Mouse (Mus musculus) ovary, adult 18-20 months (tissue): Measurements from ENCODE around the gene Slc16a3.

ENCODE experiments used
- DNase-seq: peaks from one replicate; pipeline ENCODE4 v3.0.0; 2022; ENCODE audit warnings: low spot score, mixed read lengths

Slc16a3 gene

DNA sequence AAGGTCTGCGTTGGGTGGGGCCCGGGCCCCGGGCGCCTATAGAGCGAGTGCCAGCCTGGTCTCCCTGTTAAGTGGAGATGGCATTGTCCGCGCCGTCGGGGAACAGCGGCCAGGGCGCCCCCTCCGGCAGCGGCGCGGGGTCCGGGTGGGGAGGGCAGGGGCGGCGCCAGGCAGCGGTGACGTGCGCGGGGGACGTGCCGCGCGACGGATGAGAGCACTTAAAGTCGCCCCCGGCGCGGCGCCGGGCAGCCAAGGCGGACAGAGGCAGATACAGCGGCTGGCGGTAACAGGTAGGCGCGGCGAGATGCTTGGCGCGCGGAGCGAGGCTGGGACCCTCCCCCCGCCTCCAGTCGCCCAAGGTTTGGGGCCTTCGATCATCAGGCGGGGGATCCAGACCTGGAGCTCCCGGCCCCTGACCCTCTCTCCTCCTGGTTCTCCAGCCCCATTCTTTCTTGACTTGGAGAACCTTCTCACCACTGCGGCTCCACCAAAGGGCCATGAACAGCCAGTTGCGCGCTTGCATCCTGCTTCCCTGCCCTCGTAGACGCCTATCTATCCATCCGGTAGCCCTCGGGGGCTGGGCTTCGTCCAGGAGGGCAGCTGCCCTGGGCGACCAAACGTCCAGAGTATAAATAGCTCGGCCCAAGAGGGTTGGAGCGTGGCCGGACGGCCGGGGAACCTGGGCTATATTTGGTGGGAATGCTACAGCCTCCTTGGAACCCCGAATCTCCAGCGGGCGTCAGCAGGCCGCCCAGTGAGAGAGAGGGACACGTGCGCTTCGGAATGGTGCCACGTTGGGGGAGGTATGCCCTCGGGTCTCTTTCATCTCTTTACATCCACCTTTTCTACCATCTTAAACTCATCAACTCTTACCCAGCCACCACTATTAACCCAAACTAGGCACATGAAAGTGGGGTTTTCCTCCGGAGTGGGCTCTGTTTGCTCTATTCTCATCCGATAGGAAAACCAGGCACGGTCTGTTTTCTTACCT, 876 bp downstream of the Slc16a3 start:
- no peak for DNase-seq

DNA sequence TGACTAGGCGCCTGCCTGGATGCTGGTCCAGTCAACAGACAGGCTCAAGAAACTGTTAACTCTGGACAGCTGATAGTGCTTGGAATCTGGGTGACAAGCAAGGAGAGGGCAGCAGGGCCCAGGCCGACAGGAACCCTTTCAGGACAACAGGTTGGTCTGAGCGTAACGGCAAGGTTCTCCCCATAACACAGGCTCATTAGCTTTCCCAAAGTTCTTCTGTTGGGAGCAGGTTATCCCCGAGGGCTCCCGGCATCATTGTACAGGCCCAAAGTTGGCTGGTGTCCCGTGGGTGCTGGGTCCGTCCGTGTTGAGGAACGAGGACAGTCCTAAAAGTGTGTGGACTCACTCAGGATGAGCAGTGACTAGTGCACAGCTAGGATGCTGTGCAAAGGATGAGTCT, 1.6 kb downstream of the Slc16a3 start:
- DNase-seq: no peak

DNA sequence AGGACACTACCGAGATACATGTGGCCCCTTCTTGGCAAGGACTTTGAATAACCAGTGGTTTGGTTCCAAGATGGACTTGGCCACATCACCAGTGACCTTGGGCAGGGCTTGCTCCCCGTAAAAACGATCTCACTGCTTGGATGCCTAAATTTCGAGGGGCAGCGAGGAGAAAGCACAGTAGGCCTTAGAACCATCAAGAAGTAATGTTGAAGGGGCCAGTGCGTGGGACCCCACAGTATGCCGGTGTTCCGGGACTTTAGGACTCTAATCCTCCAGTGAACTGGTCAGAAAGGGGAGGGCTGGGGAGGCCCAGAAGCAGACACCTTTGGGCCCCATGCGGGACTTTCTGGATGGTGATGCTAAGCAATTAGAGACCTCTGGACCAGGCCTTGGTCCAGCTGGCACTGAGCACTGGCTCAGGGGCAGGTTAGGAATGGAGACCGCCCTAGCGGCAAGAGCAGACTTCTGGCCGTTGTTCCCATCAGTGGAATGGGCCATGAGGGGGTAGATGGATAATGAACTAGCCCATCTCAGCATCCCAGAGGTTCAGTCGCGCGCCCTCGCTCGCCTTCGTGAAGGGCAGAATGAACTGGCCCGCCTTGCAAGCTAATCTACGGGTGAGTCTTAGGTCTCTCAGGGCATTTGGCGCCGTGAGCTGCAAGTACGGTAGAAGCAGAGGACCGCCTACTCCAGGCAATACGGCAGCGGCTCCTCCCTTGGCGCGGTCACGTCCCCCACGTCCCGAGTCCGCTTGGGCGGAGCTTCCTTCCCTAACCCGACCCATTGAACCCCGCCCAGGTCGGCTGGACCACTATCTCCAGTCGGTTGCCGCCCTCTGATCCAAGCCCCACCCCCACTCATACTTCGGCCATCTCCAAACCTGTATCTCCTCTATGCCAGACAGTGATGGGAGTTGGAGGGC, 2.3 kb downstream of the Slc16a3 start:
- DNase-seq: peak; percentile 90

DNA sequence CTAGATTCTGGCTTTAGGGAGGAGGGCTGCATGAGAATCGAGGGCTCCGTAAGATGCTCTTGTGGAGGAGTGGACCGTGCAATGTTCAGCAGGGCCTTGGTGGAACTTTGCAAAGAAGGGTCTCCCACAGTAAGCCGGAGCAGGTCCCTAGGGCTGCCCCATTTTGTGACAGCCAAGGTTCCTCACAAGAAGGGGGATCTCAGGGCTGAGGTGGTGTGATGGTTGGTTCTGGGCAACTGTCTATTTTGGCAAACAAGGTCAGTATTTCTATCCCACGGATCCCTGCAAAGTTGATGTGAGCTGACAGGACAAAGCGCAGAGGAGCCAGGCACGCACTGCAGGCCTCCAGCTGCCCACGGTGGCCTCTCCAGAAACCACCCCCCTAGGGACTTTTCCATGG, 3.0 kb downstream of the Slc16a3 start:
- DNase-seq: no peak

DNA sequence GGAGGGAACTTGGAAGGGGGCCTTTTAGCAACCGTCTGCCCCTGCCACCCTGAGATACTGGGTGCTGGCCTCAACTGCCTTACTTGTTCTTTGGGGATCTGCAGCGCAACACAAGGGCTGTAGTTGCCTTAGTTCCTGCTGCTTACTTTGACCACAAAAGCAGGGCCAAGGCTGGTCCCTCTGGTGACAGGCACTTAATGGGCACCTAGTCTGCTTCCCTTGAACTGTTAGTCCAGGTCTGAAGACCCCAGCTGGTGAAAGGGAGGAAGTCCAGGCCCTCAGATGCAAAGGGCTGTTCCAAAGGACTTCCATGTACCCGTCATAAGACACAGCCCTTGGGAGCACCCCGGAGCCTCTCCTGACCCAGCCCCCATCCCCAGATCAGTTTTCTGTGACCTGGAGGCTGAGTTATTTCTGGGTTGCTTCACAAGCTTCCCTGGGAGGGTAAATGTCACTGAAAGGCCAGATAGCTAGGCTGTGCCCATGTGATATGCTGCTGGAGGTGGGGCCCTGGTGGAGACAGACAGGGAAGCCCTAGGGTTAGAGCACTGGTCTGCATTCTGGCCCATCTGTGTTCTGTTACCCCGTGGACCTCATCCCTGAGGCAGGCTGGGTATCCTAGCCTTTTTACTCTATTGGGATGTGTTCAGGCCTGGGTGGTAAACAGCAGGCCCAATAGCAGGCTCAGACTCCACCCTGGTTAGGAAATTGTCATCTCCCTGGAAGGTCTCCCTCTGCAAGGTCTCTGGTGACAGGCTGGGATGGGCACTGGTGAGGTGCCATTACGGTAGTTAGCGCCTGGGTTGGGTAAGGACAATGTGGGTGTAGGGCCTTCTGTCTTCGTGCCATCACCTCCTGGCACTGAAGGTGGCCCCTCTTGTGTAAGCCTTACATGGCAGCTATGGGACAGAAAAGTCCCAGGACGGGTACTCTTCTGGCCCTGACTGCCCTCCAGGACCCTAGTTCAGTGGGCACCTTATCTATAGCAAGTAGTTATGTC, 3.8 kb downstream of the Slc16a3 start:
- no peak for DNase-seq

DNA sequence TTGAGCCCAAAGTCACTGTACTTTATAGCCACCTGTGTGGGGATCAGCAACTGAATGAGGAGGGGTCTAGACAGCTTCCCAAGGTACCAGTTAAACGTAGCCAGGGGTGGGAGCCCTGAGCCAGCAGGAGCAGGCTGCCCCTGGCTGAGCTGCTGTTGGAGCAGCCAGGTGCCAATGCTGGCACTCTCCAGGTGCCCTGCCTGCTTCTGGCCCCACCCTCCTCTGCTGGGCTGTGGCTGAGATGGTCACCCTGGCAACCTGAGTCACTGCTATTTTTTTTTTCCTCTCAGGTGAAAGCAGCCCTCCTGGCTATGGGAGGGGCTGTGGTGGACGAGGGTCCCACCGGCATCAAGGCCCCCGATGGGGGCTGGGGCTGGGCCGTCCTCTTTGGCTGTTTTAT, 6.7 kb downstream of the Slc16a3 start:
- DNase-seq: no peak

DNA sequence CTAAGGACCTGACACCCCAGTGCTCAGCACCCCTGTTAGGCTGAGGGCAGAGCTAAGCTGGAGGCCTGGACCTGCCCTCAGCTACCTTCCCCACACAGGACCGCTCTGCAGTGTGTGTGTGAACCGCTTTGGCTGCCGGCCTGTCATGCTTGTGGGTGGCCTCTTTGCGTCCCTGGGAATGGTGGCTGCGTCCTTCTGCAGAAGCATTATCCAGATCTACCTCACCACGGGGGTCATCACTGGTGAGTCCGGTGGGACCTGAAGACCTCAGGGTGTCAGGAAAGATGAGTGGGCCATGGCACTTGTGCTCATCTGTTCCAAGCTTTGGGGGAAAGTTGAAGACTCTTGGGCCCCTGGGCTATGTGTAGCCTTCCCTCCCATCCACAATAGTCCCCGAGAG, 7.4 kb downstream of the Slc16a3 start:
- no peak for DNase-seq

DNA sequence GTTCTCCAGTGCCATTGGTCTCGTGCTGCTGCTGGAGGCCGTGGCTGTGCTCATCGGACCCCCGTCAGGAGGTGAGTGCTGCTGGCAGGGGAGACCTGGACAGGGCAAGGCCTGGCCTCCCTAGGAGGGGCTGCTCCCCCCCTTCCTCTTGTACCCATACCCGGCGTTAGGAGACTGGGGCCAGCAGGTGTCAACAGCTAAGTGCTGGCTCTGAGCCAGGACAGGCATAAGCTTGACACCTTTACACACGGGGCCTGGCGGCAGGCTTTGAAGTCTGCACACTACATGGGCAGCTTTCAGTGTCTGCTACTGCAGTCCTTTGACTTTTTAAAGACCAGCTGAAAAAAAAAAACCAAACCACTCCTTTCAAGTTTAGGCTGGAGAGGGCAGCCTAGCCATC, 8.8 kb downstream of the Slc16a3 start:
- DNase-seq: no peak

DNA sequence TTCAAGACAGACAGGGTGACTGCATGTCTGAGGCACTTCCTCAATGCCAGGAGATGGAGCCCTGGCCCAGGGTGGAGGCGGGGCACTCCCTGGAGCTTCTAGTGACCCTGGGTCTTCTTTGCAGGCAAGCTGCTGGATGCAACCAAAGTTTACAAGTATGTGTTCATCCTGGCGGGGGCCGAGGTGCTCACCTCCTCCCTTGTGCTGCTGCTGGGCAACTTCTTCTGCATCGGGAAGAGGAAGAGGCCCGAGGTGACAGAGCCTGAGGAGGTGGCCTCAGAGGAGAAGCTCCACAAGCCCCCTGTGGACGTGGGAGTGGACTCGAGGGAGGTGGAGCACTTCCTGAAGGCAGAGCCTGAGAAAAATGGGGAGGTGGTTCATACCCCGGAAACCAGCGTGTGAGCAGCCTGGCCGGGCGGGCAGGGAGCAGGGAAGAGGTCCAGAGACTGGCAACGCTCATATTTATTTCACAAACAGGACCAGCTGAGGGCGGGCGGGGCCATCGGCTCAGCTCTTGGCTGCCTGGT, 9.5 kb downstream of the Slc16a3 start:
- DNase-seq: no peak

DNA sequence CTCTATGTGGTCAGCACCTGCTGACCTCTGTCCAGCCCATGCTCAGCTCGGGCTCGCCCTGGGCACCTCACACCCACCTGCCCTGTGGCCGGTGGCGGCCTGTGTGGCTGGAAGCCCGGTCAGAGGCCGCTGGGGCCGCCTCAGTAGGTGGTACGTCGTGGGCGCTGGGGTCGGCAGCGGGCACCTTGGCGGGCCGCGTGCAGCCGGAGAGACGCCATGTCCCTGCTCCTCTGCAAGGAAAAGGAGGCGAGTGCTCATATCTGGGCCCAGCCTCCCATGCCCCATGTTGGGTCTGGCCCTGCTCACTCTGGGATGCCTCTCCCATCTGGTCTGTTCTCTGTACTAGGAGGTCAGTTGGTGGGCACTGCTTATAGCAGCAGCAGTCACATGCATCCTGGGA, 10.8 kb downstream of the Slc16a3 start:
- no peak for DNase-seq

DNA sequence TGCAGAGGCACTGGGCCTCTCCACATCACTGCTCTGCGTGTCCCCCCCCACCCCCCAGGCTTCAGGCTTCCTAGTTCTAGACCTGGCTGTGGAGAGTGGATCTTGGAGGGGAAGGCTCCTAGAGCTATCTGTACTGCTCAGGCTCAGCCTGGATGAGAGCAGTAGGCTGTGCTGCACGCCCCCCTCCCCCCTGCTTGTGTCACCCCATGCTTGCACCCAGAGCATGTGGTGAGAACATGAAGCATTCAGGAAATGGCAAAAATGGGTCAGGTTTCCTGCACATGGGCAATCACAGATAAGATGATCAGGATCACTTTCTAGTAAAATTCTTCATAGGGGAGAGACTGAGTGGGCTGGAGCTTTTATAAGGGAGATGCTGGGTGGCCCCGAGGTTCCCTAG, 11.3 kb downstream of the Slc16a3 start:
- DNase-seq: no peak

DNA sequence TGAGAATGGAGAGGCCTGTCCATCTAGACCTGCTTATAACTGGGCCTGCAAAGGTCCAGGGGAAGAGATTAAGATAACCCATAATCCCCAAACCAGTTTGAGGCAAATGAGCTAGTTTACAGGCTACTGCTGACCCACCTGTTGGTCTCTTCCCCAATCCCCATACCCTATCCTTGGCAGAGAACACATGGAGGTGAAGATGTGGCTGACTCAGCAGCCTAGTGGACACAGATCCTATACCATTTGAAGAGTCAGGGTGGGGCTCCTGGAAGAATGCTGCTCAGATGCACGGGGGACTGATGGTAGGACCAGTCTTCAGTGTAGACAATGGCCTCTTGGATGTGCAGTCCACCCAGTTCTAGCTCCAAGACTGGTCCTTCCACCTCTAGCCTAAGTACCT, 12.0 kb downstream of the Slc16a3 start:
- no peak for DNase-seq

DNA sequence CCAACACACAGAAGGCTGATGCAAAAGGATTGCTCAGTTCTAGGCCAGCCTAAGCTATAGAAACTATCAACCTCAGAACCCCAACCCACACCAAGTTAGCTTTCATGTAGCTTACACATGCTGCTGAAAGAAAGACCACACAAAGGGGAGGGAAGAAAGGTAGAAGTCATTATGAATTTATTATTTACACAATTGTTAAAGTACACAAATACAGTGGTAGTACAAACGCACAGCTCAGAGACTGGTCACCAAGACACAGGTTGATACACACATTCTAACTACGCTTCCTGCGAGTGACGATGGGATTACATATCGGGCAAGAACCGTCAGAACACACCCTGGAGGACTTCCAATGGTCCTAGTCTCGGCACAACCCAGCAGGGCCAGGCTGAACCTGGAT, 13.3 kb downstream of the Slc16a3 start:
- no peak for DNase-seq

DNA sequence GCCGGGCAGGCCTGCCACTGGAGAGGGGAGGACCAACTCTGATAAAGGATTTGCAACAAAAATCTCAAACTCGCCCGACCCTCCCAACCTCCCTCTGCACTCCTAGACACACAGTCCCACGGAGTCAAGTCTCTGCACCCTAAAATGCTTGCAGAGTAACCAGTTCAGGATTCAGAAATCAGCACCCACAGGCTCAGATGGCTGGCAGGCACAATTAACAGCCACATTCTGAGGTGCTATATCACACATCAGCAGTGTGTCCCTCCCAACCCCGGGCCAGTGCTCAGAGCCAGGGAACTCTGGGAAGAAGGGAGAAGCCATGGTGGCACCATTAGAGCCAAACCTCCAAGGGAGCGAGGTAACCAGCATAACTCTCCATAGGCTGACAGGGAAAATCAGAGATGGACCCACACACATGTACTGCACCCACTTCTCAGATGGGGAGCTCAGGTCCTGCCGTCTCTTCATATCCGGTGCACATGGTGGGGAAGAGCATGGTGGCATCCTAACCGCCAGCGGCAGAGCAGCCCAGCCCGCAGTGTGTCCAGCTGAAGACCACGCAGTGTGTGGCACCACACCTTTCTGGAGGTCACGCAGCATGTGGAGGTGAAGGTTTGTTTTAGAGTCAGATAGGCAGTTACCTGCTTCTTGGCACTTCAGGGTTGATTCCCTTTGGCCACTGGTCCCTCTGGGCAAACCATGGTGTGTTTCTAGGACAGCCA, 13.9 kb downstream of the Slc16a3 start:
- no peak for DNase-seq

DNA sequence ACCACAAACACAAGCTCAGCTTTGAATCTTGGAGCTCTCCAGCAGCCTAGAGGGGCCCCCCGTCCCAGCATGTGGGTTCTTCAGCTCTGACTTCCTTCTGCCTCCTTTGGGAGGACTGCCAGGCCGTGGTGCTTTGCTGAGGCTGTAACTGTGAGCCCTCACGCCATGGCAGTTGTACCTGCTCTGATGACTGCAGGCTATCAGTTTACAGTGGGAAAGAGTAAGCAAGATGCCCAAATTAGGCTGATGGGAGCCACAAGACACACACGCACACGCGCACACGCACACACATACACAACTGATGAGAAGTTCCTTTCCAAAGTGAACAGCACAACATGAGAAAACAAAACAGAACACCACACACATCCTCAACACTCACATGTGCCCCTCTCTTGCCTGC, 14.6 kb downstream of the Slc16a3 start:
- DNase-seq: no peak

DNA sequence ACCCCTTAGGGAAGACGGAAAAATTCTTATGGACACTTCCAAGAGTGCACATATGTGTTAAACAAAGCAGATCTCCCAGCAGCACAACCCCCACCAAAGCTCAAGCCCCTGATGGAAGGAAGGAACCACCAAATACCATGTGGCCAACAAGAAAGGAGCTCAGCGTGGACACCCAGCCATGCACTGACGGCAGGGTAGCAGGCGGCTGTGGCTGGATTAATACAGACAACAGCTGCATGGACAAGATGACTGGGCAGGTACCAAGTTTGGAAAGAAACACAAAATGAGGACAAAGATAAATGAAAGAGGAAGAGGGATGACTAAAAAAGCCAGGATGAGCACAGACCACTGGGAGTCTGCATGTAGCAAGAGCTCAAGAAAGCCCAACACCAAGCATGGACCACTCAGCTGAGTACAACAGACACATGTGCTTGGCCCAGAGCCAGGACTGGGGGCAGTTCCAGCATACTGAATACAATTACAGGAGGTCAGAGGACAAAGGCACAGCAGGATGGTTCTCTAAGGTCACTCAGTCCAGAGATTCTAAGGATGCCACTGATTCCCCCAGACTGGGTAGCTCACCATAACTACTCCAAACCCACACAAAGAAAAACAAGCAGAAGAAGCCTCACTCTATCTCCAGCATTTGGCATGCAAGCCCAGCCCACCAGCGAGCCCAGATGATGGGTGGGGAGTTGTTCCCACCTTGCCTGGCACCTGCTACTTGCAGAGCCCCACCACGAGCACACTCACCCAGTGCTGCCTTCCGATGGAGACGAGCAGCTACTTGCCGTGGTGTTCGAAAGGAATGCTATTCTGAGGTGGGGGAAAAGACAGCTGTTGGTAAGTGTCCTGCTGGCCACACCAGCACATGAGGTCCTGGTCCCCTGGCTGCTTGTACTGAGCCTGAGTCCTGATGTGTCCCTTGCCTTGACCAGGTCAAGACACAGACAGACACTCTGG, 16.2 kb downstream of the Slc16a3 start:
- no peak for DNase-seq

DNA sequence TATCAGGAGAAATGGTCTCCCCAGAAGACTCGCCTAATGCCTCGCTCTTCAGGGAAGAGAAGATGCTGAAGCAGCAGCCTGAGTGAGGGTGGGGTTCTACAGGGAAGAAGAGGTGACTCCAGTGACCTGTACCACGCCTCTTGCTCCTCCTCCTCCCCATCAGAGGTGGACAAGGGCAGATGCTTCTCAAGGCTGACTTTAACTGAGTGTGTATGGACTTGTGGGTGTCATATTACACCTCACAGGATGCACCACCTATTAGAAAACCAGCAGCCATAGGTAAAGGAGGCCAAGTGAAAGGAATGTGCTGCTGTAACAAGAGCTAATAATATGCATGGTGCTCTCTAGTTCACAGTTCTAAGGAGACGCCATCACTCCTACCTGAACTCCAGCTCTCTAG, 17.3 kb downstream of the Slc16a3 start:
- DNase-seq: no peak

DNA sequence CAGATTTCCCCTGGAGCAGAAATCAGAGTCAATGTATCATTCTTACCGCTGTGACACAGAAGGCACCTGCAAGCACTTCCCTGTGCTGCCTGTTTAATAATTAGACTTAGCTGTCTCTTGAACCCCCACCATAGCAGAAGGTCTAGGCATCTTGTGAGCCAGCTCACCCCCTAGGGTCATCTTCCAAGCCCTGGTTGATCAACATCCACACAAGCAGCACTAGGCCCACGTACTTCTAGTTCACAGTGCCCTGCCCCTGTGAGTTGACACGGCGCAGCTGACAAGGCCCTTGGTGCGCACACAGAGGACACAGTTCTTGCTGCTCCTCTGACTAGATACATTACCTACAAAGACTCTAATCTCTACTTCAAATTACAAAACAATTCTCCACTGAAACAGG, 21.5 kb downstream of the Slc16a3 start:
- no peak for DNase-seq

DNA sequence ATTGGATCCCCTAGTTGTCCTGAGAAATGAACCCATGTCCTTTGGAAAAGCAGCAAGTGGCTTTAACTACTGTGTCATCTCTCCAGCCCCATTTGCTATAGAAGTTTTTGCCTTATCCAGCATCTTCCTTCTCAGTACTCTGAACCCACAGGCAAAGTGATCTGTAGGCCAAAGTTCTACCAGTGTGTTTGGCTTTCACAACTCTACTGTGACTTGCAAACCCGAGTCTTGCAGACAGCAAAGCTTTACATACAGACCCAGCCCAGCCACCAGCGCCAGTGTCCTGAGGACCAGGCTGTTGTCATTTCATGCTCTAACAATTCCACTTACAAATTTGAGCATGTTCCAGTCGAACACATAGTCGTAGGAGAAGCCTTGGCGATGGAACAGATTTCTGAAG, 23.0 kb downstream of the Slc16a3 start:
- no peak for DNase-seq

DNA sequence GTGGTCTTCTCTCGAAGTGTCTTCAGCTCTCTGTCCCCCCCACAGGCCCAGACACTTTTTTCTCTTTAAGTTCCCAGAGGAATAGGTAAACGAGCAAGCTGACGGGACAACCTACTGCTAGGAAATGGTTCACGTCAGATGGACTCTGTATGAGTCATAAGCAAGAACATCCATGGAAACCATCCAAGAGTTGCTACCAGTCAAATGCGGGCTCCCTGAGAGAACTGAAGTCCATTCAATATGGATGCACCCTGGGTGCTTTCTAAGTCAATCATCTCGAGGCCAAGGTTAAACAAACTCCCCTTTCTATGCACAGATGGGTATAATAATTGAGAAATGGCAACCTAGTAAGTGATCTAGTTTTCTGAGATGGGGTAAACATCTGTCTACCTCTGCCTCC, 25.0 kb downstream of the Slc16a3 start:
- no peak for DNase-seq
